Mouse (Mus musculus) stomach, postnatal 0 days (tissue): ENCODE results near the gene Cdc20.

Experiments
- CTCF ChIP-seq: IDR thresholded peaks from 2 replicates; pipeline ENCODE4 v1.5.1; 2016; ENCODE audit warnings: antibody characterized with exemption, low read depth, mild to moderate bottlenecking, moderate library complexity
- EP300 ChIP-seq: optimal IDR thresholded peaks from 2 replicates; pipeline ENCODE3; 2016; ENCODE audit warnings: antibody characterized with exemption

GRCm38 (mm10) chr4:118425374-118425773 lies 11.8 kb downstream of the Cdc20 start:
- TF ChIP-seq CTCF (no peak), EP300 (no peak)
